ENCODE assay signal across 14 mouse cellular contexts in genomic region chr9:21729264-21729663, GRCm38 (mm10). TPM values are rescaled to one million over a fixed set of nuclear protein-coding genes. Genes with fewer than 3 reads are reported as not detected.
DNase-seq lines count a peak whose midpoint lies in the region; ATAC-seq and TF ChIP-seq lines count a peak whose summit lies in the region.
"Had no signal": no experiment of that assay in that cellular context is flagged by ENCODE, and none has a peak within 500 bp of the region (broad histone marks: within the 10 kb centered on the region; RNA-seq: fewer than 3 reads in every experiment).

No protein-coding gene starts in this region.

- no peak overlapping the region for H3K9ac ChIP-seq in embryonic facial prominence, embryonic 15.5 days
- H3K9ac ChIP-seq in lung, postnatal 0 days (replicated peaks; ENCODE audit: low read depth) = no peak overlapping the region
- H3K9ac ChIP-seq: embryonic facial prominence, embryonic 13.5 days had no signal

- no peak overlapping the region for H3K4me3 ChIP-seq in embryonic facial prominence, embryonic 15.5 days (replicated peaks)
- H3K4me3 ChIP-seq in embryonic facial prominence, embryonic 10.5 days = no peak overlapping the region
- no peak overlapping the region for H3K4me3 ChIP-seq in lung, postnatal 0 days (ENCODE audit: low read depth, low read length)
- H3K4me3 ChIP-seq: embryonic facial prominence, embryonic 13.5 days; heart, adult 2 months; layer of hippocampus, adult 2 months had no signal

- WGBS in embryonic facial prominence, embryonic 15.5 days = 64% methylated on average over 7 of the region's 7 CpGs
- 93% methylated on average over 7 of the region's 7 CpGs for WGBS in embryonic facial prominence, embryonic 10.5 days
- WGBS in lung, postnatal 0 days = 75% methylated on average over 7 of the region's 7 CpGs

- peaks cover 36% of the 10 kb centered on the region for H3K36me3 ChIP-seq in embryonic facial prominence, embryonic 15.5 days
- H3K36me3 ChIP-seq in embryonic facial prominence, embryonic 10.5 days (replicated peaks) = peaks cover 97% of the 10 kb centered on the region
- peaks cover 12% of the 10 kb centered on the region; the same call in 1 of the 2 replicates for H3K36me3 ChIP-seq in lung, postnatal 0 days (ENCODE audit: insufficient read depth, low read length)

- no peak for ATAC-seq in embryonic facial prominence, embryonic 15.5 days (ENCODE audit: insufficient number of reproducible peaks, low FRiP score, low TSS enrichment, low read depth)
- peak; percentile 64 for ATAC-seq in lung, postnatal 0 days
- no peak for ATAC-seq in megakaryocyte progenitor cell, adult 5-6 weeks (replicated peaks; ENCODE audit: poor library complexity)

- peak; percentile 63; the same call in 1 of the 2 replicates for TF ChIP-seq EP300 in lung, postnatal 0 days (IDR thresholded peaks at IDR 0.05)

- TF ChIP-seq CTCF in lung, postnatal 0 days (IDR thresholded peaks at IDR 0.05) = no peak

- peaks cover 31% of the 10 kb centered on the region for H3K4me1 ChIP-seq in embryonic facial prominence, embryonic 15.5 days
- H3K4me1 ChIP-seq in embryonic facial prominence, embryonic 10.5 days = peaks cover 25% of the 10 kb centered on the region
- peaks cover 8% of the 10 kb centered on the region; the same call in 1 of the 2 replicates for H3K4me1 ChIP-seq in lung, postnatal 0 days (ENCODE audit: insufficient read depth, low read depth, low read length)

- DNase-seq in embryonic facial prominence, embryonic 10.5 days (ENCODE audit: low spot score) = no peak
- peak; percentile 59 for DNase-seq in lung, postnatal 0 days (ENCODE audit: low spot score)
- no peak for DNase-seq in lung, postnatal 14 days
- peak; percentile 47 for DNase-seq in R1 (ENCODE audit: low read depth, low spot score)
- peak; percentile 8 to 16 for DNase-seq in natural killer cell, adult 2 months (ENCODE audit: low spot score in 2 of 2)
- no peak for DNase-seq in kidney, postnatal 10 days
- DNase-seq: cerebellum, adult 8-10 months; heart, adult 2 months; right cerebral cortex, postnatal 4 days; thymus, adult 18-20 months had no signal

- no peaks in the 10 kb centered on the region for H3K9me3 ChIP-seq in embryonic facial prominence, embryonic 15.5 days (replicated peaks)
- no peaks in the 10 kb centered on the region; the same call in 1 of the 2 replicates for H3K9me3 ChIP-seq in embryonic facial prominence, embryonic 10.5 days
- no peaks in the 10 kb centered on the region for H3K9me3 ChIP-seq in lung, postnatal 0 days (ENCODE audit: low read length)
- H3K9me3 ChIP-seq: embryonic facial prominence, embryonic 13.5 days had no signal

- no peaks in the 10 kb centered on the region for H3K27me3 ChIP-seq in embryonic facial prominence, embryonic 15.5 days
- H3K27me3 ChIP-seq in embryonic facial prominence, embryonic 10.5 days (replicated peaks; ENCODE audit: low read depth, poor library complexity, severe bottlenecking) = no peaks in the 10 kb centered on the region
- no peaks in the 10 kb centered on the region for H3K27me3 ChIP-seq in lung, postnatal 0 days (replicated peaks; ENCODE audit: insufficient read depth, low read length)
- H3K27me3 ChIP-seq: embryonic facial prominence, embryonic 13.5 days had no signal

- no peak overlapping the region for H3K4me2 ChIP-seq in embryonic facial prominence, embryonic 15.5 days (replicated peaks)
- no peak overlapping the region for H3K4me2 ChIP-seq in lung, postnatal 0 days (replicated peaks; ENCODE audit: low read depth, low read length)
- H3K4me2 ChIP-seq: embryonic facial prominence, embryonic 13.5 days had no signal

- H3K27ac ChIP-seq in embryonic facial prominence, embryonic 15.5 days (replicated peaks) = peak overlapping the region; percentile 44; the same call in 1 of the 2 replicates
- no peak overlapping the region for H3K27ac ChIP-seq in embryonic facial prominence, embryonic 10.5 days (replicated peaks)
- no peak overlapping the region for H3K27ac ChIP-seq in lung, postnatal 0 days (ENCODE audit: low read length)
- H3K27ac ChIP-seq: embryonic facial prominence, embryonic 13.5 days; heart, adult 2 months; layer of hippocampus, adult 2 months had no signal

RNA-seq across cellular contexts. Expression of gene Ldlr, which starts 6.0 kb away (rescaled TPM):
- polyA plus RNA-seq in embryonic facial prominence, embryonic 15.5 days (2015; fragmentation: Nextera tagmentation; extraction: Ambion mirVana) = 35.5 and 39.4 TPM in 2 replicates
- polyA plus RNA-seq in embryonic facial prominence, embryonic 10.5 days (2016; fragmentation: Nextera tagmentation; extraction: Ambion mirVana) = 51.6 and 55.9 TPM in 2 replicates
- 52.2 and 56.8 TPM in 2 replicates for polyA plus RNA-seq in lung, postnatal 0 days (2015; fragmentation: Nextera tagmentation; extraction: Ambion mirVana)
- total RNA-seq in megakaryocyte progenitor cell, adult 5-6 weeks (2015) = 6.5 and 8.5 TPM in 2 replicates
- 14.0 and 14.4 TPM in 2 replicates for total RNA-seq in megakaryocyte progenitor cell, adult 5-6 weeks (2017)

RNA-seq across cellular contexts. Expression of gene Spc24, which starts 30.8 kb away (rescaled TPM):
- 80.1 and 83.4 TPM in 2 replicates for polyA plus RNA-seq in embryonic facial prominence, embryonic 15.5 days (2015; fragmentation: Nextera tagmentation; extraction: Ambion mirVana)
- polyA plus RNA-seq in embryonic facial prominence, embryonic 10.5 days (2016; fragmentation: Nextera tagmentation; extraction: Ambion mirVana) = 187 TPM in 2 replicates
- polyA plus RNA-seq in lung, postnatal 0 days (2015; fragmentation: Nextera tagmentation; extraction: Ambion mirVana) = 13.4 and 15.7 TPM in 2 replicates
- total RNA-seq in megakaryocyte progenitor cell, adult 5-6 weeks (2015) = 43.2 and 50.1 TPM in 2 replicates
- total RNA-seq in megakaryocyte progenitor cell, adult 5-6 weeks (2017) = 128 and 151 TPM in 2 replicates

Comparison
In these comparisons a context has a peak if more than half of its experiments do, and no peak if none do; other contexts are left out.
1. DNase-seq: peak in lung, postnatal 0 days (single experiment), R1 (single experiment) and natural killer cell, adult 2 months (2 of 2); none in embryonic facial prominence, embryonic 10.5 days (single experiment), lung, postnatal 14 days (single experiment) and kidney, postnatal 10 days (single experiment).